Comparison of ENCODE assay signal across 8 mouse cellular contexts in genomic region chr12:85305247-85305892, GRCm38 (mm10). TPM values are rescaled to one million over a fixed set of nuclear protein-coding genes. Genes with fewer than 3 reads are reported as not detected.
DNase-seq lines count a peak whose midpoint lies in the region; ATAC-seq lines count a peak whose summit lies in the region.

No protein-coding gene starts in this region.

- H3K4me3 ChIP-seq in intestine, embryonic 15.5 days (replicated peaks) = no peak overlapping the region

- DNase-seq in adrenal gland, adult (ENCODE audit: inconsistent age in 2 of 2, low spot score in 1 of 2) = peak; percentile 88 to 96
- DNase-seq in gastrocnemius, postnatal 14 days = peak; percentile 78
- DNase-seq in left cerebral cortex, postnatal 14 days (ENCODE audit: low spot score in 2 of 2) = peak; percentile 90 to 92
- peak; percentile 78 for DNase-seq in right cerebral cortex, postnatal 25 days
- peak; percentile 81 to 83 for DNase-seq in urinary bladder, postnatal 36 days (ENCODE audit: low spot score in 2 of 2)

- no peaks in the 10 kb centered on the region for H3K9me3 ChIP-seq in intestine, embryonic 15.5 days

- WGBS in intestine, embryonic 15.5 days = 41% methylated on average over 16 of the region's 16 CpGs

- H3K36me3 ChIP-seq in intestine, embryonic 15.5 days = peaks cover 55% of the 10 kb centered on the region

- ATAC-seq in common myeloid progenitor, adult 5-6 weeks (replicated peaks; ENCODE audit: low read depth, poor library complexity, severe bottlenecking) = peak; percentile 87
- peak; percentile 78 for ATAC-seq in intestine, embryonic 15.5 days
- peak; percentile 85 for ATAC-seq in megakaryocyte-erythroid progenitor cell, adult 5-6 weeks (replicated peaks; ENCODE audit: low FRiP score, low TSS enrichment, poor library complexity, severe bottlenecking)

- H3K27me3 ChIP-seq in intestine, embryonic 15.5 days (replicated peaks) = no peaks in the 10 kb centered on the region

- no peak overlapping the region for H3K9ac ChIP-seq in intestine, embryonic 15.5 days

- H3K4me2 ChIP-seq in intestine, embryonic 15.5 days (replicated peaks) = peak overlapping the region; percentile 17; the same call in 1 of the 2 replicates

- H3K27ac ChIP-seq in intestine, embryonic 15.5 days = peak overlapping the region; percentile 41; the same call in 1 of the 2 replicates

- H3K4me1 ChIP-seq in intestine, embryonic 15.5 days (replicated peaks) = peaks cover 7% of the 10 kb centered on the region

- intact Hi-C loops in gastrocnemius, postnatal 14 days (cut with DNase I; ENCODE audit: low total_unique reads) = loop anchor here (5.0 kb wide), 1 partner anchor 163 kb away; no protein-coding TSS in a partner anchor
- intact Hi-C loops in left cerebral cortex, postnatal 14 days (cut with DNase I) = loop anchor here (2.0 to 10.0 kb wide), 2 partner anchors 137 to 331 kb away; partner anchors contain the start of genes Arel1 and Fcf1

RNA-seq across cellular contexts. Expression of gene Zc2hc1c, which starts 17.0 kb away (rescaled TPM):
- total RNA-seq in common myeloid progenitor, adult 5-6 weeks (2017) = 0.27 and 0.58 TPM in 2 replicates
- under 1 TPM; 0.59 to 0.89 TPM for total RNA-seq in gastrocnemius, postnatal 14 days (2021)
- 1.7 TPM in 2 replicates for polyA plus RNA-seq in intestine, embryonic 15.5 days (2015; fragmentation: Nextera tagmentation; extraction: Ambion mirVana)
- total RNA-seq in left cerebral cortex, postnatal 14 days (2021) = 1 to 10 TPM; 1.4 to 1.5 TPM
- total RNA-seq in megakaryocyte-erythroid progenitor cell, adult 5-6 weeks (2014; fragmentation: Nextera tagmentation) = 0.47 TPM in 1 of 2 replicates, not detected in the other
- total RNA-seq in megakaryocyte-erythroid progenitor cell, adult 5-6 weeks (2017) = not detected in 2 replicates

RNA-seq across cellular contexts. Expression of gene Acyp1, which starts 17.1 kb away (rescaled TPM):
- 46.1 and 81.3 TPM in 2 replicates for total RNA-seq in common myeloid progenitor, adult 5-6 weeks (2017)
- 10 to 100 TPM; 26.2 to 27.3 TPM for total RNA-seq in gastrocnemius, postnatal 14 days (2021)
- polyA plus RNA-seq in intestine, embryonic 15.5 days (2015; fragmentation: Nextera tagmentation; extraction: Ambion mirVana) = 47.6 and 58.2 TPM in 2 replicates
- 10 to 100 TPM; 35.2 to 35.5 TPM for total RNA-seq in left cerebral cortex, postnatal 14 days (2021)
- total RNA-seq in megakaryocyte-erythroid progenitor cell, adult 5-6 weeks (2014; fragmentation: Nextera tagmentation) = 92.9 and 101 TPM in 2 replicates
- total RNA-seq in megakaryocyte-erythroid progenitor cell, adult 5-6 weeks (2017) = 33.1 and 110 TPM in 2 replicates

RNA-seq across cellular contexts. Expression of gene Nek9, which starts 33.8 kb away (rescaled TPM):
- total RNA-seq in common myeloid progenitor, adult 5-6 weeks (2017) = 30.5 and 33.5 TPM in 2 replicates
- total RNA-seq in gastrocnemius, postnatal 14 days (2021) = 10 to 100 TPM; 47.7 to 51.9 TPM
- 16.2 and 16.7 TPM in 2 replicates for polyA plus RNA-seq in intestine, embryonic 15.5 days (2015; fragmentation: Nextera tagmentation; extraction: Ambion mirVana)
- total RNA-seq in left cerebral cortex, postnatal 14 days (2021) = 10 to 100 TPM; 25.1 to 26.4 TPM
- total RNA-seq in megakaryocyte-erythroid progenitor cell, adult 5-6 weeks (2014; fragmentation: Nextera tagmentation) = 23.8 and 29.5 TPM in 2 replicates
- 21.9 and 23.5 TPM in 2 replicates for total RNA-seq in megakaryocyte-erythroid progenitor cell, adult 5-6 weeks (2017)

RNA-seq across cellular contexts. Expression of gene Mlh3, which starts 35.0 kb away (rescaled TPM):
- total RNA-seq in common myeloid progenitor, adult 5-6 weeks (2017) = 11.8 and 14.3 TPM in 2 replicates
- 1 to 10 TPM; 6.6 to 8.6 TPM for total RNA-seq in gastrocnemius, postnatal 14 days (2021)
- polyA plus RNA-seq in intestine, embryonic 15.5 days (2015; fragmentation: Nextera tagmentation; extraction: Ambion mirVana) = 6.7 and 6.9 TPM in 2 replicates
- 10 to 100 TPM; 14.3 TPM for total RNA-seq in left cerebral cortex, postnatal 14 days (2021)
- 11.1 and 13.9 TPM in 2 replicates for total RNA-seq in megakaryocyte-erythroid progenitor cell, adult 5-6 weeks (2014; fragmentation: Nextera tagmentation)
- 6.8 and 12.3 TPM in 2 replicates for total RNA-seq in megakaryocyte-erythroid progenitor cell, adult 5-6 weeks (2017)
